Mouse (Mus musculus): ENCODE results near the gene Nepro. TPM values are rescaled to one million over a fixed set of nuclear protein-coding genes. Genes with fewer than 3 reads are reported as not detected.

The Nepro gene
- polyA plus RNA-seq, 1 experiment: 4.6 TPM

GRCm38 (mm10) chr16:44717838-44718237, 6.3 kb upstream of the Nepro start:
- TF ChIP-seq POLR2A (IDR thresholded peaks at IDR 0.05; ENCODE audit: borderline replicate concordance, control insufficient read depth, low read depth, low read length) (no peak), CTCF (IDR thresholded peaks at IDR 0.05; ENCODE audit: control insufficient read depth, insufficient read depth, low read length) (no peak)
- 74% methylated on average over 2 of the region's 2 CpGs for WGBS

DNA sequence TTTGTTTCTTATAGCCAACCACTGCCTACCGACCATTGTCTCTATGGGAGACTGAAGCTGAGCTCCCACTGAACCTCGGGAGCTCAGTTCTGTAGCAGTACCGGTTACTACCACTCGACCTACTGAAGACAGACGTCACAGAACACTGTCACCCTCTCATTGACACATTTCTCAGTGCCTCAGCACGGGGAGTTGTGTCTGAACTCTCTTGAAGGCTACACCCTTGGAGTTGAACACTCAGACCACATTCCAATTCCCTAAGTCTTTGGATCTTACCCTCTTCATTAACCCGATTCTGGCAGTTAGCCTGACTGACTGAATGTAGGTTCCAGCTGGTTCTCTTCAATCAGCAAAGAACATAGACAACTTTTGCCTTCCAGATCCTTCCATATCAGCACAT, 4.8 kb upstream of the Nepro start:
- no peaks in the 10 kb centered on the region for H3K4me1 ChIP-seq (ENCODE audit: control insufficient read depth, insufficient read depth, low read length)
- WGBS: 86% methylated on average over 7 of the region's 7 CpGs
- H3K27ac ChIP-seq (ENCODE audit: control insufficient read depth, insufficient read depth, low read depth, low read length, poor library complexity): no peak overlapping the region
- no peak overlapping the region for H3K4me3 ChIP-seq (replicated peaks; ENCODE audit: control insufficient read depth, low read depth, low read length)
- no peak for TF ChIP-seq CTCF (IDR thresholded peaks at IDR 0.05; ENCODE audit: control insufficient read depth, insufficient read depth, low read length)
- TF ChIP-seq POLR2A (IDR thresholded peaks at IDR 0.05; ENCODE audit: borderline replicate concordance, control insufficient read depth, low read depth, low read length): no peak

More at GRCm38 (mm10) chr16:44717838-44718237, 6.3 kb upstream of the Nepro start:
- Histone ChIP-seq H3K4me3 (replicated peaks; ENCODE audit: control insufficient read depth, low read depth, low read length) (no peak overlapping the region), H3K27ac (ENCODE audit: control insufficient read depth, insufficient read depth, low read depth, low read length, poor library complexity) (no peak overlapping the region), H3K4me1 (ENCODE audit: control insufficient read depth, insufficient read depth, low read length) (no peaks in the 10 kb centered on the region)

GRCm38 (mm10) chr16:44720518-44720917, 3.6 kb upstream of the Nepro start:
- Histone ChIP-seq H3K4me3 (replicated peaks; ENCODE audit: control insufficient read depth, low read depth, low read length) (no peak overlapping the region), H3K4me1 (ENCODE audit: control insufficient read depth, insufficient read depth, low read length) (no peaks in the 10 kb centered on the region; the same call in 1 of the 2 replicates), H3K27ac (ENCODE audit: control insufficient read depth, insufficient read depth, low read depth, low read length, poor library complexity) (no peak overlapping the region)
- no peak for TF ChIP-seq POLR2A (IDR thresholded peaks at IDR 0.05; ENCODE audit: borderline replicate concordance, control insufficient read depth, low read depth, low read length)
- TF ChIP-seq CTCF (IDR thresholded peaks at IDR 0.05; ENCODE audit: control insufficient read depth, insufficient read depth, low read length): no peak
- 82% methylated on average over 3 of the region's 3 CpGs for WGBS

GRCm38 (mm10) chr16:44722666-44723065, 1.4 kb upstream of the Nepro start:
- no peak overlapping the region for H3K27ac ChIP-seq (ENCODE audit: control insufficient read depth, insufficient read depth, low read depth, low read length, poor library complexity)
- WGBS: 83% methylated on average over 2 of the region's 2 CpGs
- no peak for TF ChIP-seq CTCF (IDR thresholded peaks at IDR 0.05; ENCODE audit: control insufficient read depth, insufficient read depth, low read length)
- TF ChIP-seq POLR2A (IDR thresholded peaks at IDR 0.05; ENCODE audit: borderline replicate concordance, control insufficient read depth, low read depth, low read length): no peak
- no peak overlapping the region for H3K4me3 ChIP-seq (replicated peaks; ENCODE audit: control insufficient read depth, low read depth, low read length)
- no peaks in the 10 kb centered on the region; the same call in 1 of the 2 replicates for H3K4me1 ChIP-seq (ENCODE audit: control insufficient read depth, insufficient read depth, low read length)

DNA sequence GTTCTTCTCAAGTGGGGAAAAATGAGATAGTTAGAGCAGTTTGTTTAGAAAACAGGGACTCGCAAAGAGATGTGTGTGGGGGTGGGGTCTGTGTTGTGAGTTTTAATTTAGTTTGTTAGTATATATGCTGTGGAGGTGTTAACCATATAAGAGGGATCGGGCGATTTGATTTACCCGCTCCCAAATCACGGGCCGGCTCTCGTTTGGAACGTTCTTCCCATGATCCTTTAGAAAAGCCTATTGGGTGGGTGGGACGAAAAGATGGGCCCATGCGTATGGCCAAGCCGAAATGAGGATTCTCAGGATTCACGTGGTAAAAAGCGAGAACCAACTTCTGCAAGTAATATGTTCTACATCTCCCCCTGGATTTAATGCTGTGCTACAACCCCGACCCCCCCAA, 746 bp downstream of the Nepro start:
- H3K4me1 ChIP-seq (ENCODE audit: control insufficient read depth, insufficient read depth, low read length): no peaks in the 10 kb centered on the region; the same call in 1 of the 2 replicates
- TF ChIP-seq POLR2A (IDR thresholded peaks at IDR 0.05; ENCODE audit: borderline replicate concordance, control insufficient read depth, low read depth, low read length): no peak
- TF ChIP-seq CTCF (IDR thresholded peaks at IDR 0.05; ENCODE audit: control insufficient read depth, insufficient read depth, low read length): no peak
- peak overlapping the region; percentile 98 for H3K4me3 ChIP-seq (replicated peaks; ENCODE audit: control insufficient read depth, low read depth, low read length)
- H3K27ac ChIP-seq (ENCODE audit: control insufficient read depth, insufficient read depth, low read depth, low read length, poor library complexity): peak overlapping the region; percentile 58; the same call in 1 of the 2 replicates
- WGBS: 1% methylated on average over 14 of the region's 14 CpGs

GRCm38 (mm10) chr16:44725286-44726223, 1.5 kb downstream of the Nepro start:
- Histone ChIP-seq H3K4me3 (replicated peaks; ENCODE audit: control insufficient read depth, low read depth, low read length) (no peak overlapping the region), H3K4me1 (ENCODE audit: control insufficient read depth, insufficient read depth, low read length) (no peaks in the 10 kb centered on the region; the same call in 1 of the 2 replicates), H3K27ac (ENCODE audit: control insufficient read depth, insufficient read depth, low read depth, low read length, poor library complexity) (no peak overlapping the region)
- peak; percentile 82 for TF ChIP-seq CTCF (IDR thresholded peaks at IDR 0.05; ENCODE audit: control insufficient read depth, insufficient read depth, low read length)
- no peak for TF ChIP-seq POLR2A (IDR thresholded peaks at IDR 0.05; ENCODE audit: borderline replicate concordance, control insufficient read depth, low read depth, low read length)
- 30% methylated on average over 14 of the region's 14 CpGs for WGBS

DNA sequence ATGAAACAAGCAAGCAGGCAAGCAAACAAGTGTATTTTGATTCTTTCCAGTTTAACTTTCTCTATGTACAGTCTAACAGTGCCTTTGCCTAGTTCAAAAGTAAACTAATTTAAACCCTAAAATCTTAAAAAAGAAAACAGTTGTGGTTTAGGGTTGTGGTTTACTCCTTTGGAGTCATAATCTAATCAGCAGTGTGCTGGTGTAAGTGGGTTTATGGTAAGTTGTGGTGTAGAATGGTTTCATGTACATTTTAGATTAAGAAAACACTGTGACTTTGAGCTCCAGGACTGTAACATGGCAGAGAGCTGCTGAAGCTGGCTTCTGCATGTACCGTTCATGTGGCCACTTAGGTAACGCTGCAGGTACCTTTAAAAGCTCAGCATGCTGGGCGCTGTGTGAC, 3.4 kb downstream of the Nepro start:
- H3K4me1 ChIP-seq (ENCODE audit: control insufficient read depth, insufficient read depth, low read length): no peaks in the 10 kb centered on the region; the same call in 1 of the 2 replicates
- no peak overlapping the region for H3K27ac ChIP-seq (ENCODE audit: control insufficient read depth, insufficient read depth, low read depth, low read length, poor library complexity)
- TF ChIP-seq CTCF (IDR thresholded peaks at IDR 0.05; ENCODE audit: control insufficient read depth, insufficient read depth, low read length): no peak
- WGBS: 65% methylated on average over 3 of the region's 3 CpGs
- no peak overlapping the region for H3K4me3 ChIP-seq (replicated peaks; ENCODE audit: control insufficient read depth, low read depth, low read length)

GRCm38 (mm10) chr16:44734059-44734458, 10.0 kb downstream of the Nepro start:
- no peak overlapping the region for H3K4me3 ChIP-seq (replicated peaks; ENCODE audit: control insufficient read depth, low read depth, low read length)
- WGBS: 32% methylated on average over 3 of the region's 3 CpGs
- no peak for TF ChIP-seq POLR2A (IDR thresholded peaks at IDR 0.05; ENCODE audit: borderline replicate concordance, control insufficient read depth, low read depth, low read length)
- TF ChIP-seq CTCF (IDR thresholded peaks at IDR 0.05; ENCODE audit: control insufficient read depth, insufficient read depth, low read length): no peak

More at GRCm38 (mm10) chr16:44734059-44734458, 10.0 kb downstream of the Nepro start:
- Histone ChIP-seq H3K27ac (ENCODE audit: control insufficient read depth, insufficient read depth, low read depth, low read length, poor library complexity) (no peak overlapping the region), H3K4me1 (ENCODE audit: control insufficient read depth, insufficient read depth, low read length) (no peaks in the 10 kb centered on the region)
